Mouse (Mus musculus): ENCODE results near the gene Sez6. TPM values are rescaled to one million over a fixed set of nuclear protein-coding genes. Genes with fewer than 3 reads are reported as not detected.

The Sez6 gene
- total RNA-seq, 2 experiments from 2014 or later, result not detected

DNA sequence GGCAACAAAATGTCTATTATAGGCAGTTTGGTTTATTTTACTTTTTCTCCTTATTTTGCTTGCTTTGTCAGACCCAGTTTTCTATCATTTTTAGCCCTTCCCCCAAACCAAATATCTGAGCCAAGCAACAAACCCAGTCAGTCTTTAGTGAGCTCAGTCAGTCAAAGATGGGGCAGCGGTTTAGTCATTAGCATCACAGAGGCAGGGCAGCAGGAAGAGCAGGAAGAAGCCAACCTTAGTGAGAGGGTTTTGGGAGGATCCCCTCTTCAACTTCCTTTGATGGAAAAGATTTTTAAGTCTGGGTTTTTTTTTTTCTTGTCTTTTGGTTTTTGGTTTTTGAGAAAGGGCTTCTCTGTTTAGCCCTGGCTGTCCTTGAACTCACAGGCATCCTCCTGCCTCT is 25.9 kb upstream of the Sez6 start:
- ATAC-seq (replicated peaks; ENCODE audit: poor library complexity), result no peak

DNA sequence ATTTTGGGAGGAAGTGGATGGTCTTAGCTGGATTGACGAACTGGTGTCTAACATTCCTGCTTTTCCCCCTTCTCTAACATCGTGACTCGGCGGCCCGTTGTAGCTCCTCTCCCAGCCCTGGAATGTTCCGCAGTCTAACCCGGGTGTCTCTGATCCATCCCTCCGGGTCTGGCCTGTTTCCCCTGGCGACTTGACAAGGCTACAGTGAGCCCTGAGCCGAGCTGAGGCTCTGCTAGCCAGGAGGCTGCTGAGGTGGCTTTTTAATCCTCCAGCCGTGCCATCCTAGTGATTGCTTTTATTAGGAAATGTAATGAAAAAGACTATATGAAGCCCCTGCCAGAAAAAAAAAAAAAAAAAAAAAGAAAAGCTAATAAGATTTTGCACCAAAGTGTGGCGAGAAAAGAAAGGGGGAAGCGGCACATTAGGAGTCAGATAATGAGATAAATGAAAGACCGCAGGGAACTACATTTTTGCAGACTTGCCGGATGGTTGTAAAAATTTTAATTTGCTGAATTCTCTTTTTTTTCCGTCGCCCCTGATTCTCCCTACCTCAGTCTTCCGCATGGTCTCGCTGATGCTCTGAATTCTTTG is 24.4 kb upstream of the Sez6 start:
- ATAC-seq (replicated peaks; ENCODE audit: poor library complexity), result no peak

DNA sequence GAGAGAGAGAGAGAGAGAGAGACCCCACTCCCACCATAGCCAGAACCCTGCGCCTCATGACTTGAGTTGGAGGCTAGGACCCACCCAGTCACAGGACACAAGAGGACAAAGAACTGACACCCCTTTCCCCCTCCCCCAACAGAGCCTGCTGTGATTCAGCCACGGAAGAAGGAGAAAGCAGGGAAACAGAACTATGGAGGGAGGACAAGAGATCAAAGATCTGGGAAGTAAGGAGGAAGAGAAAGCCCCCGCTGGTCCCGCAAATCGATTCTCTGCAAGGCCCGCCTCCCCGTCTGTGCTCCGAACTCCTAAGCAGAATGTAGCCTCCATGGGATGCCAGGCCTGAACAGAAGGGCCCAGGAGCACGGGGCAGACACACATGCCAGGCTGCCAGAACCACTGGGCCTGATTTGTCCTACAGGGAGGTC is 23.8 kb upstream of the Sez6 start:
- no peak for ATAC-seq (replicated peaks; ENCODE audit: poor library complexity)

DNA sequence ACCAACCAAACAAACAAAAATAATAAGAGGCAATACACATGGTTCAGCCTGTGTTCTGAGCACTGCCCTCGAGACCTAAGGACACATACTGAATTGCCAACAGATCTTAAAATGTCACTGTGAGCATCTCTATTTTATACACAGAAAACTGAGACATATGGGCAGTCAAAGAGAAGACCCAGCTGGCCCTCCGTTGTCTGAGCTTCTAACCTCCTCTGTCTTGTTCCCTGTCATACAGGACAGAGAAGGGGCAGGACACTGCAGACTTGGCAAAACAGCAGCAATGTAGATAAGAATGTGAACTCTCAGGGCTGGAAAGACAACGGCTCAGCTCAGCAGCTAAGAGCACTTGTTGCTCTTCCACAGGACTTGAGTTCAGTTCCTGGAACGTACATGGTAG is 22.1 kb upstream of the Sez6 start:
- ATAC-seq (replicated peaks; ENCODE audit: poor library complexity), result no peak

DNA sequence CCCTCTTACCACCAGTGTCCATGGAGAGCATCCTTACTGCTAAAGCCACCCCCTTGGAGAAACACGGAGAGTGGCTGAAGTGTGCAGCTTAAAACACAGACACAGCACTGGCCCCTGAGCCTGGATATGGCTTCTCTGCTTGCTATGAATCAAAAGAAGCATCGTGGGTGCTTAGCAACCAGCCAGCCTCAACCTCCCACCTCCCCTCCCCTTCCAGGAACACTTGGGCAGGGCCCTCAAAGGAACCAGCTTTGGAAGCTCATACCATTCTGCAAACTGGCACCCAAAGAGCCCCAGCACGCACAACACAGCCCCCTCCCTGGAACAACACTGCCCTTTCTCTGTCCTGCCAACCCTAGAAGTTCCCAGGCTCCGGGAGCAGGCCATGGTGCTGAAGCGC is 21.2 kb upstream of the Sez6 start:
- ATAC-seq (replicated peaks; ENCODE audit: poor library complexity), result no peak

DNA sequence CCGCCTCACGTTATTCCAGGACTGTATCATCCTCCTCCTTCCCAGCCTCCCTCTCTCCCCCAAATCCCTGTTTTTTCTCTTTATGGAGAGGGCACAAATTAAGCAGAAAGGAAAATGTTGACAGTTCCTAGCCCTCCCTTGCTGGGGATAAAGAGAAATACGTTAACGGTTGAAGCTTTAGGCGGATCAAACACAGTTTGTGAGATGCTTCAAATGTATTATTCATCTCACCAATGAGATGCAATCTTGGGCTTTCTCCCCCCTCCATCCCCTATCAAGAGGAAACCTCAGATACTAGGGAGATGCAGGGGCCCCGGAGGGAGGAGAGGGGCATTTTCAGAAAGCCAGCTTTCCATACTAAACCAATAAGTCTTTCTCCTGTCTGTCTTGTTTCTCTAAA is 20.8 kb upstream of the Sez6 start:
- no peak for ATAC-seq (replicated peaks; ENCODE audit: poor library complexity)

DNA sequence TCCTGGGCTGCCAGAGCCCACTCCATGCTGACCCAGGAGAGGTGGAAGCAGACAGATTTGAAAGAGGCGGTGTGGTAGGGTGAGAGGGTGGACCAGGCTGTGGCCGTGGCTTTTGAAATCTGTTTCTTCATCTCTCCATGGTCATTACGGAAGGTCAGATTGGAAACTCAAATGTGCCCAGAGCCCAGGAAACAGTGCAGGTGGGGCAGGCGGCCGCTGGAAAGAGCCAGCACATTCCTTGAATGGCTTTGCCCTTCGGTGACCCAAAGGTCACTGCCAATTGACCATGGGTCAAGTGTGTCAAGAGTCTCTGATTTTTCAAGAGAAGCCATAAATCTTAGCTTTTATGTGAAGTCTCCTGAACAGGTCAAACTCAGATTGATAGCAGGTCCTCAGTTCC is 17.1 kb upstream of the Sez6 start:
- ATAC-seq (replicated peaks; ENCODE audit: poor library complexity), result no peak

DNA sequence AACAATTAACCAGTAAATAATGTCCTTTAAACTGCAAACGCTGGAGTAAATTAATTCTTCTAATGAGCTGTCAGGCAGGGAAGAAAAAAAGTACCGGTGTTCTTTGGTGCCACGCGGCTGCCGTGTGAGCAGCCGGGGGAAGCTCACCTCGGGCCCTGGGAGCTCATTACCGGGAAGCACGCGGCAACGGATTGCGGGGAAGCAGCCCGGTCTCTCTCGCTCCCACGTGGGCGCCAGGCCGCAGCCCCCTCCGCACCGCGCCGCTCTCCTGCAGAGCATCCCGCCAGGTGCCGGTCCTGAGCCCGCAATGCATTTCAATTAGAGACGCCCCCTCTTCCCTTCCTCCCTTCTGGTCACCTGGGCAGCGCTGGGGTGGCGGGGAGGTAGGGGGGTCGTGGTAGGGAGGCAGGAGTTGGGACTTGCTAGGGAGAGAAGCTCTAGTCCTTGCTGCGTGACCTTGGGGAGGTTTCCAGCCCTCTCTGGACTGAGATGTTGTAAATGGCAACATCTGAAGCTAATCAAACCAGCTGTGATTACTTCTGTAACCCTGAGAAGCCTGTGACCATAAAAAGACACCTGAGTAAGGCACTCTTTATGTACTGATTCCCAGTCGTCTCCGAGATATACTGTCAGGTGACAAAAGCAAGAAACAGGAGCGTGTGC is 15.9 kb upstream of the Sez6 start:
- no peak for ATAC-seq (replicated peaks; ENCODE audit: poor library complexity)

DNA sequence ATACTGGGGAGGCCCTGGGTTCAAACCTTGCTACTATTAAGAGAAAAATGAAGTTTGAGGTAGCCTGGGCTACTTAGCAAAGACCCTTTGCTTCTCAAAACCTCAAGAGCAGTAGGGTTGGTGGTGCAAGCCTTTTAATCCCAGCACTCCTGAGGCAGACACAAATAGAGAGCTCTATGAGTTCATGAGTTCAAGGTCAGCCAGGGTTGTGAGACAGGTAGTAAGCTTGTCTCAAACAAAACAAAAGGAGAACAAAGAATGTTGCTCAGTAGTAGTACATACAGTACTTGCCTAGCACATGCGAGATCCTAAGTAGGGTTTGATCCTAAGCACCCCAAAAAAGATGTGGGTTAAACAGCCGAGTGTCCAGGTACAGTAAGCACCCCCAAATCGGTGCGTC is 13.9 kb upstream of the Sez6 start:
- no peak for ATAC-seq (replicated peaks; ENCODE audit: poor library complexity)

DNA sequence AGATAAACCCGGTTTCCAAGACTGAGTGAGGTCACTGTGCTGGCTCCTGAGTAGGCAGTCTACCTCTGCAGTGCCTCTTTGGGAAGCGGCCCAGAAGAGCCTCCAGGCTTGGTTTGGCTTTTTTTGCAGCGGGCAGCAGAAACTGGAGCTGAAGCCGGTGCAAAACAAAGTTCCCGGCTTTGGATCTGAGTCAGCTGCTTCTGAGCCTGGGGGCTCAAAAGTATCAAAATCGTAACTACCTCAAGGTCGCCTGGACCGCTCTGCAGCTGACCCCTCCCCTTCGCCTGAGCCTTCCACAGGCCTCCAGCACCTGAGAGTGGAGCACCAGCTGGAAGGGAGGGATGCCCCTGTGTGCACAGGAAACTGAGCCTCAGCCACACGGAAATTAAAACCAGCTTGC is 13.4 kb upstream of the Sez6 start:
- no peak for ATAC-seq (replicated peaks; ENCODE audit: poor library complexity)

DNA sequence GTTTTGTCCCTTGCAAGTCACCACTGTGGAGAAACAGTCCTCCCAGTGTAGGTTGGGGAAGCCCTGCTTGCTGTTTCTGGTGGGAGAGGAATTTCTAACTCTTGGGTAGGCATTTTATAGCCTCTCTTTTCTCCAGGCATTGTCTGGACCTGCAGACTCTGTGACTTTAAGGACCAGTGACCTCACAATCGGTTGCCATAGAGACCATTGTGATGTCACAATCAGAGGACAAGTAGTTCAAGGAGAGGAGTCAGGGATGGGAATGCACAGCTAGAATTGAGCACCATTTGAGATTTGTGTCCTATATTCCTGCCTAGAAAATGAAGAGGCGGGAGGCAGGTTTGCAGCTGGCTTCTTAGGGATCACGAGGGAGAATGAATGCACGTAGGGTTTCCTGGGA is 7.3 kb upstream of the Sez6 start:
- no peak for ATAC-seq (replicated peaks; ENCODE audit: poor library complexity)

DNA sequence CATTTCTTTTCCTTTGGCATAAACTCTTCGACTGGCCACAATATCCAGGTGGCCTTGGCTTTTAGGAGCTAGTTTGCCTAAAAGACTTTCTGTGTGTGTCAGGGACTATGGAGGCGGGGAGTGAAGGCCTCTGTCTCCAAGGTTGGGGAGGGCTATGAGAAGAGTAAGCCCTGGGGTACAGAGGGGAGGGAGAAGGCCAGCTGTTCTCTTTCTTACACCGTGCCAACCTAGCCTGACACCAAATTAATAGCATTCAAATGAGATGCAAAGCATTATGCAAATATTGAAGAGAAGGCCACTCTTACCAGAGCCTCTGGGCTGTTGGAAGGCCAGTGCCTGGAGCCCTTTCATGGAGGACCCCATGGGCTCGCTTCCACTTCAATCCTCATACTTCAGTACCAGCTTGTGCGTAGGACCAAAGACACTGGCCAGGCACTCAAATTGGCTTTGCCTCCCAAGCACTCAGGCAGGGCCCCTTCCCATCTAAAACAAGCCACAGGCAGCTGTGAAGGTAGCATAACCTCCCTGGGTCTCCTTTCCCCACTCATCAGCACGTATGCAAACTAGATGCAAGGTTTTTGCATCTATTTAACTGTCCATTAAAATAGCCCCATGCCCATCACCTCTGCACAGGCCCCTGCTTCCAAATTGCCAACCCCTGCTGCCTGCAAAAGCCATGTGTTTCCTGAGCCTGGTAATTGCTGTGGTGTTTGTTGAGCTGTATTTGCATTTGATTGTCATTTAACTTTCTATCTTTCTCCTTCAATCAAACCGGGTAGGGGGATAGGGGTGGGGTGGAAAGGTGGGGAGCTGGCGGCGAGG is 4.6 kb upstream of the Sez6 start:
- no peak for ATAC-seq (replicated peaks; ENCODE audit: poor library complexity)

DNA sequence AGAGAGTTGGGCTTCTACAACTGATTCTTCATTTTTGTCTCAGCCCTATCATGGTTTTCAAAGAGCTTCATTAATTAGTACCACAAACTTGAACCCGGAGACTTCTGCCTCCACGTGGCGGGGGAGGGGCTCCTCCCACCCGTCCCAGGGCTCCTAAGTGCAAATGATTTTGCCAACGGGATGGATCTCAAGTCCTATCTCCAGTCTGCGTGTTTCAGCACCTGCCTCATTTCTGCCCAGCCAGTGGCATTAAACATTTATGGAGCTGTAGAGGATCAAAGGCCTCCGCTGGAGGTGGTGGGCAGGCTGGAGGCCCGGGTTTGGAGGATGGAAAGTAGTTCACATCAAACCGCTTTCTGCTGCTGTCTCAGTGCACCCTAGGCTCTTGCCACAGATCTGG is 3.9 kb upstream of the Sez6 start:
- no peak for ATAC-seq (replicated peaks; ENCODE audit: poor library complexity)

DNA sequence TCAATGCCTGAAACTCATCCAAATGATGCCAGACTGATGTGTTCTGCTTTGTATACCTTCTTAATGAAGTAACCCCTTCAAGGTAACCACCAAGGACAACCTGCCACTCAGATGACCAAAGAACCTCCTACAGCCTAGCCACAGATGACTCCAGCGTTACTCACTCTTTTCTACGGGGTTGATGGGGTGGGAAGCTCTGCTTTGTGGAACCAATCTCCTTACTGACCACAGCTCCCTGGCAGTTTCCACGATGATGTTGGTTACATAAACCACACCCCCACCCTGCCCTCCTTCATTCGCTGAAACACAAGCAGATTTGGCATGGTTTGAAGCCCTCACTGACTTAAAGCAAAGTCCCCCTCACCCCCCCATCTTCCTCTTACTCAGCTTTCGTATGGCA is 2.8 kb upstream of the Sez6 start:
- ATAC-seq (replicated peaks; ENCODE audit: poor library complexity), result no peak

DNA sequence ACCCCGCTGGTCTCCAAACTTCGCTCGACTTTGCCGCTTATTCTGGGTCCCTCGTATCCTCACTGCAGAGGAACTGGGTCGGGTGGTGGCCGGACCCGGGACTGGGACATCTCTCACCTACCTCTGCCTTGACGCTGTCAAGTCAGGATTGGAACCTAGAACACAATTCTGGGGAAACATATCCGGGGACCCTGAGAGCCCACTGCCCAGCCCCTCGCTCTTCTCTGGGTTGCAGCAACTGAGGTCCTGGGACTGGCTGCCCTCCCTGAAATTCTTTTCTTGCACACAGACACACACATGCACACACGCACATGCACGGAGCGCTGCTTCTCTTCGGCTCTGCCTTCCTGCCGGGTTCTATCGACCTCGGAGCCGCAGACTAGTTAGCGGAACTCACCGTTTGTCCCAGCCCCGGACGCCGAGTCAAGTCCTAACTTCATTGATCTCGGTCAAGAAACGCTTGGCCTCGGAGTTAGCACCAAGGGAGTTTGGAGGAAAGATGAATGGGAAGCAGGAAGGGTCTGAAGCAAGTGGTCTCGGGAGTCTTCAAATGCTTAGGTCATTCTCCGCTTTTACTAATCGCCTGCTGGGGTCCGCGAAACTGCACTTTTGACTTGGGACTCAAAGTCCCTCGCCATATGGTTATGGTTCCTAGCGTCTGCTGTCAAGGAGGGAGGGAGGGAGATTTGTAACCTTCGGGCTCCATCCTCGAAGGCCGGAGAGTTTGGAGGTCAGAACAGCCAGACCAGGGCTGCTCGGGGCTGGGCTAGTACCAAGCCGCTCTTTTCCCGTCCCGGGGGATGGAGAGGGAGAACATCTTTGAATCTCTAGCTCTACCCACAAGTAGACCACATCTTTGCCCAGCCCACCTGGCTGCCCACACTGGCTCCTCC is 1.2 kb downstream of the Sez6 start:
- ATAC-seq (replicated peaks; ENCODE audit: poor library complexity), result no peak

DNA sequence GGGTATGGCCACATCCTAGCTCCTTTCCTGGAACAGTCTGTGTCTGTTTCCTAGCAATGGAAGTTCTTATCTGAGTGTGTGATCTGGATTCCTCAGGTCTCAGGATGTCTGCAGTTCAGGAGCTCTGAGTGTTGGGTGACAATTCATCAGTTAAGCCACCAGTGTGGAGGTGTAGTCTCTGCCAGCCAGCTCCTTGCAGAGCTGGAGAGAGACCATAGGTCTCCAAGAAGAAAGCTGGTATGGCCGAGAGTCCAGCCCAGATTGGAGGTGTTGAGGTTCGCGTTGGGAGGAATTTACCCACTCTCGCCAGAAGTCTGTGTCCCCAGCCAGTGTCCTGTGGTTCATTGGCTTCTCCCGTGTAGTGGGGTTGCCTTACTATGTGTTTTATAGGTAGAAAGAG is 2.0 kb downstream of the Sez6 start:
- no peak for ATAC-seq (replicated peaks; ENCODE audit: poor library complexity)

DNA sequence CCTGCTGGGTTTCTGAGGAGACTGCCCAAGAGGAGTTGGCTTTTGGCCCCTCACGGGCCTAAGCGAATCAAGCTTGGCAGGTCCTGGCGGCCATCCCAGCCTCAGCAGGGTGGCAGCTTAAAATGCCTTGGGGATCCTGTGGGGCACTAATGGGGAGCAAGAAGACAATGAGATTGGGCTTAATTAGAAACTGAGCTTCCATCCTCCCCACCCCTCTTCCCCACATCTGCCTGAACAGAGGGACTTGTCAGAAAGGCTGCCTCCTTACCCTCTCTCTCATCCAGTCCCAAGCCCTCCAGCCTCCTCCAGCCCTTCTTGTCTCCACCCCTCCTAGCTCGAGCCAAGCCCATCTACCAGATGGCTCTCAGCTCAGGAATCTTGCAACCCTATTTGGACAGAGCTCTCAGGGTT is 3.5 kb downstream of the Sez6 start:
- no peak for ATAC-seq (replicated peaks; ENCODE audit: poor library complexity)

DNA sequence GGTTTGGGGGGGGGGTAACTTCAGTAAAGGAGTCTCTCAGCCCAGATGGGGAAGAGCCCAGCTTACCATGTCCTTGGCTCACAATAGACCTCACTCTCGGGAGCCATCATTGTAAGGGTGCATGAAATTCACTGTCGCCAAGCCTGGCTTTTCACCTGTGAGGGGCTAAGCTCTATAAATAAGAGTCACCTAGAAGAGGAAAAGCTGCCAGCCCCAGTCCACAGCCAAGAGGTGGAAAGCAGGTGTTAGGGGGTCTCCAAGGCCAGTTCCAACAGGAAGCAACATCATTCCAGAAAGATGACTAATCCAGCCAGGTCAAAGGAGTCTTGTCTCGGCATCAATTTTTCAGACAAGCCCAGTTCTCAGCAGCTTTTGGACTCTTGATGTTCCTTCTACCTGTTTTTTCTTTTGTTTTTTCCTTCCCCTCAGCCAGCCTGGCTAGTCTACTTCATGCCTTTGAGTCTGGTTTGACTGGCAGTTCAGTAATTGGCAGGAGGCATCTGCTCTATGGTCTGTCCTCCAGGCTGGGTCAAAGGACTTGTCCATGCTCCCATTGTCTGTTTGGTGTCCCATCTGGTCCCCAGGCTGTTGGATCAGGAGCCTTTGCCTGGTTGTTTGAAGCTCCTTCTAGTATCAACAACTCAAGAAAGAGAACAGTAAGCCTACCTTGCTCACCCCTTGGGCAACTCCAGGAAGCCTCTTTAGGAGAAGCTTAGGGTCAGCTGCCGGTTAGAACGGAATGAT is 4.1 kb downstream of the Sez6 start:
- no peak for ATAC-seq (replicated peaks; ENCODE audit: poor library complexity)

DNA sequence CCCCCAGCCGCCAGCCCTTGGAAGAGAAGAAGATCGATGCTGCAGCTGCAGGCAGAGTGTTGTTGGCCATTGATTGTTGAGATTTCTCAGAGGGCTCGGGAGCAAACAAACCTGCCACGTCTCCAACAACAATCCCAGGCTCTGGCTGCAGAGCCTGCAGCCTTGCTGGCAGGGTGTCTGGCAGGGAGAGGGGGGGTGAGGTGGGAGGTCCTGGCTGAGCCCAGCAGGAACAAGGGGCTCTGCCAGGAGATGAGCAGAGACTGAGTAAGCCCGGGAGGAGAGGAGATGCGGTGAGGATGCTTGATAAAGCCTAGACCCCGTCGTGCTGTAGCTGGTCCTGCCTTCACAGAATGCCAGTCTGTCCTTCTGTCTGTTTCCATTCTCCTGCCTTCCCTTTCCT is 6.2 kb downstream of the Sez6 start:
- no peak for ATAC-seq (replicated peaks; ENCODE audit: poor library complexity)

DNA sequence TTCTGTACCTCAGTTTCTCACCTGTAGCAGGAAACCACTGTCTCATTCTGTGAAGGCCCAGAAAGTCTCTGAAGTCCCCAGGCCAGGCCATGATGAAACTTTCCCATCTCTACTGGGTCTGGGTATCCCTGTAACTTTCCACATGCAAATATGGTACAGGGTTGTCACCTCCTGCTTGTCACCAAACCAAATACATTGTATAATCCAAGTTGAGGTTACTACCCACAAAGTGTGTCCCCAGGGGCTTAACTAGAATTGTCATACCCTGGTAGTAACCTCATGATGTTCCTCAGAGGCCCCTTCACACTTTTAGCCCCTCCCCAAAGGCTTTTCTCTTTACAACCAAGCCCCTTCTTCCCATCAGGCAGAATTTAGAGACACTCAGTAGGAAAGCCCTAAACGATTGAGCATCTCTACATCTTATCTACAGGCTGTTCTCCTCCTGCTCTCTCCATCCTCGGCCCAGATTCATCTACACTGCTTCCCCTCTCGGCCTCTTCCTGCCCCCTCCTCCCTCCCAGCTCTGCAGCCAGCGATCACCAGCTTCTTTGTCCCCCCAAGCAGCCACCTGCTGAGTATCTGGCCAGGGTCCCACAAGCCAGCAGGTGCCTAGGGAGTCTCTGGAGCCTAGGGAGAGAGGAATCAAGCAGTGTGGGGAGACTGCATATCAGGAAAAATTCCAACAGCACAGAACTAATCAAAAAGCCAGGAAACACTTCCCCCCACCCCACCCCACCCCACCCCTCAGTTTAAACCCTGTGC is 7.2 kb downstream of the Sez6 start:
- ATAC-seq (replicated peaks; ENCODE audit: poor library complexity), result no peak

Measured in megakaryocyte progenitor cell, adult 5-6 weeks (primary cell).